Mouse (Mus musculus): ENCODE data around the gene Lipt2.
A peak's percentile ranks its signal among the peaks of the same experiment; 100 is the strongest.

Lipt2 gene

GRCm38 (mm10) chr7:100159105-100159841 lies at the start of gene Lipt2:
Gene Lipt2, plus strand, starts transcription at chr7:100159277.
- peak; percentile 74; the same call in 1 of the 2 replicates for TF ChIP-seq GATA4 (IDR thresholded peaks at IDR 0.05; ENCODE audit: insufficient replicate concordance, low read length)

- TF ChIP-seq GATA4 (IDR thresholded peaks at IDR 0.05; ENCODE audit: insufficient replicate concordance, low read length), result no peak
These were observed 47.6 kb upstream of the Lipt2 start for GRCm38 (mm10) chr7:100111506-100111905.

DNA sequence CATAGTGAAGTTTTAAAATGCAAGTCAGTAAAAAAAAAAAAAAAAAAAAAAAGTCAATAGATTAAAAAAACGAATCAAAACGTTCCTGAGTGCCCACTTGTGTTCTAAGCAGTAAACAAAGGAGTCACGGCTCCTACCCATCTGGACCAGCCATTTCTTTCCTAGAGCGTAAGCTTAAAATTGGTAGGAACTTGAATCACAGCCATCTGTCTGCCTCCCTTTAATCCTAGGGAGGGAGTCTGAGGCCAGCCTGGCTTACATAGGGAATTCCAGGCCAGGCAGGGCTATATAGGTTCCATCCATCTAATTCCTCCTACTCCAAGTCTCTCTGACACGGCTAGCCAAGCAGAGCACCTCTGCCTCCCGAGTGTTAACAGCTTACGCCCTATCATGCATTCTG lies 45.3 kb upstream of the Lipt2 start:
- no peak for TF ChIP-seq GATA4 (IDR thresholded peaks at IDR 0.05; ENCODE audit: insufficient replicate concordance, low read length)

DNA sequence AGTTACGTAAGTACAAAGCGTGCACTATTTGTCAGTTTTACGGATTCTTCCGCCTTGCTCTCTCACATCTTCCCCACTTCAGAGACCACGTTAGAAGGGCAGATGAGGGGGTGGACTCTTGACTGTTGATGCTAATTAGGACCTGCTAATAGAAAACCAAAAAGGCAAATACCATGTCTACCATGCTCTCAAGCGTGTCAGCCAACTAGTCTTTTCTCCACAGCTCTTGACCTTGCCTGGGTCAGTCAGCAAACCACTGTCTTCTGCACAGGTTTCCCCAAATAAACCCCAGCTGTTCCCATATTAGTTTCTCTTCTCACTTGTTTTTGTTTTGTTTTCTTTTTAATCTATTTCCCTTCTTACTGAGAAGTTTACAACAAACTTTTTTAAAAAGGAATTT lies 44.8 kb upstream of the Lipt2 start:
- TF ChIP-seq GATA4 (IDR thresholded peaks at IDR 0.05; ENCODE audit: insufficient replicate concordance, low read length), result no peak

- TF ChIP-seq GATA4 (IDR thresholded peaks at IDR 0.05; ENCODE audit: insufficient replicate concordance, low read length), result no peak
These were observed 38.3 kb upstream of the Lipt2 start for GRCm38 (mm10) chr7:100120791-100121261.

GRCm38 (mm10) chr7:100121376-100121789 lies 37.7 kb upstream of the Lipt2 start, which contains the start of gene Pold3:
Gene Pold3, minus strand, starts transcription at chr7:100121565.
- TF ChIP-seq GATA4 (IDR thresholded peaks at IDR 0.05; ENCODE audit: insufficient replicate concordance, low read length), result peak; percentile 46; the same call in 1 of the 2 replicates

- no peak for TF ChIP-seq GATA4 (IDR thresholded peaks at IDR 0.05; ENCODE audit: insufficient replicate concordance, low read length)
These were observed 35.6 kb upstream of the Lipt2 start for GRCm38 (mm10) chr7:100123486-100123885.

DNA sequence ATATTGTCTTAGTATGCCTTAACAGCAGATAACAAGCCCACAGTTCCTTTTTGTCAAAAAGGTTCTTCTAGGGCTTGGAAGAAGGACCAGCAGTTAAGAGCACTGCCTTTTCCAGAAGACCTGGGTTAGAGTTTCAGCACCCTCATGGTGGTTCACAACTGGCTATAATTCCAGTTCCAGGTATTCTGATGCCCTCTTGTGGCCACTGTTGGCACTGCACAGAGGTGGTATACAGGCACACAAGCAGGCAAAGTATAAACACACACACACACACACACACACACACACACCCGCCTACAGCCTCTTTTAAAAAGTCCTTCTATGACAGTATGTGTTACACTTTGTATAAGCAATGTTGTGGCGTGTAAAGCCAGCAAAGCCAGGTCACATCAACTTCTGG lies 34.9 kb upstream of the Lipt2 start:
- no peak for TF ChIP-seq GATA4 (IDR thresholded peaks at IDR 0.05; ENCODE audit: insufficient replicate concordance, low read length)

DNA sequence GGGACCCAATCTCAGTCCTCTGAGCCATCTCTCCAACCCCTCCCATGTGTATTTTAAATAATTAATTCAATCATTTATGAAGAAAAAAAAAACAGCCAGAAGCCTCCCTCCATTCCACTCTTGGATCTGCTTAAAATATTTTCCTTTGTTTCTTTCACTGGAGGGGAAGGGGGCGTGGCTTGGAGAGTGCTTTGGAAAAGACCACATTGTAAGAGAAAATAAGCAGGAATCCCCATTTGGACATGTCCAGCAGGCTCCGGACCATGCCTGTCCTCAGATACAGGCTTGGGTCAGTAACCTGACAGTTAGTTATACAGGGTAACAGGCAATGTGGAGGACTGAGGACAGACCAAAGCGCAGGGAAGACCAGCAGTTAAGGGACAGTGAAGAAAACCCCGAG lies 33.9 kb upstream of the Lipt2 start:
- TF ChIP-seq GATA4 (IDR thresholded peaks at IDR 0.05; ENCODE audit: insufficient replicate concordance, low read length), result no peak

DNA sequence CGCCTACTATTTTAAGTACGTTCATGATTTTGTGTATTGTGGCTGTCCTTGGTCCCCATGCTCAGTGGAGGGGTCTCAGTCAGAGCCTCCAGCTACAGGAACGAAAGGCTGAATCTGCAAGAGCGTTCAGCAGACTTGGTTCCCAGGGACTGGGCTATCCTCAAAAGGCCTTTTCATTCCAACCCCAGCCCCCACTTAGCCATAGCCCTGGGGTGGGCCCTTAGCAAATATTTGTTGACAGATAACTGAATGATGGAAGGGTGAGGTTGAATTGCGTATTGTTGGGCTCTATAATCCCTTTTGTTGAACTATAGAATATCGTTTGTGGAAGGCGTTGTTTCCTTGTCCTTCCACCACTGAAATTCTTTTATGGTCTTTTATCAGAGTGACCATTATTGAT lies 32.6 kb upstream of the Lipt2 start:
- no peak for TF ChIP-seq GATA4 (IDR thresholded peaks at IDR 0.05; ENCODE audit: insufficient replicate concordance, low read length)

- no peak for TF ChIP-seq GATA4 (IDR thresholded peaks at IDR 0.05; ENCODE audit: insufficient replicate concordance, low read length)
These were observed 30.6 kb upstream of the Lipt2 start for GRCm38 (mm10) chr7:100128262-100129041.

GRCm38 (mm10) chr7:100130592-100130991 lies 28.5 kb upstream of the Lipt2 start:
- TF ChIP-seq GATA4 (IDR thresholded peaks at IDR 0.05; ENCODE audit: insufficient replicate concordance, low read length), result no peak

- TF ChIP-seq GATA4 (IDR thresholded peaks at IDR 0.05; ENCODE audit: insufficient replicate concordance, low read length), result no peak
These were observed 26.7 kb upstream of the Lipt2 start for GRCm38 (mm10) chr7:100132379-100132778.

- TF ChIP-seq GATA4 (IDR thresholded peaks at IDR 0.05; ENCODE audit: insufficient replicate concordance, low read length), result no peak
These were observed 22.0 kb upstream of the Lipt2 start for GRCm38 (mm10) chr7:100137038-100137437.

DNA sequence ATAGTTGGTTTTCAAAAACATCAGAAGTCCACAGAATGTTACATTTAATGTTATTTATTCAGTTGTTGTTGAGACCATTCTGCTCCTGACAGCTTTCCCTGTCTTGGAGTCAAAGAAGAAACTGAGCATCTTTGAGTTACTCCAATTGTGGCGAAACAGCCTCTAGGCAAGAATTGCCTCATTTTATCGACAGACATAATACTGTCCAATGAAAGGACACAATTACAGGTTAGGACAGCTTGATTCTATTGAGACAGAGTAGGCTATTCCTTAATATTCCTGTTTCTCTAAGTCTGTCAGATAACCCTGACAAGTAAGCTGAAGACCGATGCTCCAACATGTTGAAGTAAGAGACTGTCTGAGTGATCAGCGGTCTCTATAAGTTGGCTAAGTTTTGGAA lies 21.0 kb upstream of the Lipt2 start:
- no peak for TF ChIP-seq GATA4 (IDR thresholded peaks at IDR 0.05; ENCODE audit: insufficient replicate concordance, low read length)

- TF ChIP-seq GATA4 (IDR thresholded peaks at IDR 0.05; ENCODE audit: insufficient replicate concordance, low read length), result no peak
These were observed 18.5 kb upstream of the Lipt2 start for GRCm38 (mm10) chr7:100140591-100140990.
